Mouse (Mus musculus) neural tube, embryonic 14.5 days (tissue): ENCODE results near the gene Srf. TPM values are rescaled to one million over a fixed set of nuclear protein-coding genes. Genes with fewer than 3 reads are reported as not detected.

ENCODE experiments used
- ATAC-seq: fragments of 200-750 bp; cut with Nextera tagmentation; 2 replicates; pipeline ENCODE4 v1.8.0; 2017; ENCODE audit warnings: low read depth, mild to moderate bottlenecking, moderate TSS enrichment, moderate library complexity
- H3K27ac ChIP-seq: fragments of 300-500 bp; sonication (generic); 2 replicates; pipeline ENCODE4 v1.5.1; 2014; ENCODE audit warnings: low read depth, mild to moderate bottlenecking, control low read depth, low read length, moderate library complexity, mixed read lengths
- H3K27me3 ChIP-seq: fragments of 300-500 bp; sonication (generic); 2 replicates; pipeline ENCODE4 v1.6.1; 2014; ENCODE audit warnings: low read length; ENCODE audit not compliant: control insufficient read depth, insufficient read depth
- H3K36me3 ChIP-seq: fragments of 300-500 bp; sonication (generic); 2 replicates; pipeline ENCODE4 v1.6.1; 2014; ENCODE audit warnings: low read length, mixed read lengths; ENCODE audit not compliant: control insufficient read depth, insufficient read depth
- H3K4me1 ChIP-seq: fragments of 300-500 bp; sonication (generic); 2 replicates; pipeline ENCODE4 v1.6.1; 2014; ENCODE audit warnings: low read length; ENCODE audit not compliant: control insufficient read depth, insufficient read depth
- H3K4me2 ChIP-seq: fragments of 300-500 bp; sonication (generic); 2 replicates; pipeline ENCODE4 v1.6.1; 2014; ENCODE audit warnings: mild to moderate bottlenecking, low read depth, low read length, control low read depth
- H3K4me3 ChIP-seq: fragments of 300-500 bp; sonication (generic); 2 replicates; pipeline ENCODE4 v1.5.1; 2014; ENCODE audit warnings: low read depth, low read length, control low read depth, mixed read lengths
- H3K9ac ChIP-seq: fragments of 300-500 bp; sonication (generic); replicated peaks from 2 replicates; pipeline ENCODE4 v1.6.1; 2014; ENCODE audit warnings: low read depth, mild to moderate bottlenecking, control low read depth, low read length, mixed read lengths
- H3K9me3 ChIP-seq: fragments of 300-500 bp; sonication (generic); 2 replicates; pipeline ENCODE4 v1.6.1; 2016; ENCODE audit warnings: low read length; ENCODE audit not compliant: control insufficient read depth
- WGBS: fragments of 180-500 bp; shearing (Covaris S2); extraction: QIAGEN DNeasy Blood & Tissue Kit; methylation state at CpG from one replicate; pipeline ENCODE4 v1.1.7; 2014; 5-methylcytosine and 5-hydroxymethylcytosine counted together
- polyA plus RNA-seq: library from polyadenylated mRNA; unstranded; fragments of >200 nt; fragmentation: Nextera tagmentation; extraction: Ambion mirVana; gene quantifications from 2 replicates; pipeline ENCODE4 v1.2.1, GENCODE M21; 2014

The Srf gene
- polyA plus RNA-seq, 1 experiment from 2014 or later: 5.4 TPM

DNA sequence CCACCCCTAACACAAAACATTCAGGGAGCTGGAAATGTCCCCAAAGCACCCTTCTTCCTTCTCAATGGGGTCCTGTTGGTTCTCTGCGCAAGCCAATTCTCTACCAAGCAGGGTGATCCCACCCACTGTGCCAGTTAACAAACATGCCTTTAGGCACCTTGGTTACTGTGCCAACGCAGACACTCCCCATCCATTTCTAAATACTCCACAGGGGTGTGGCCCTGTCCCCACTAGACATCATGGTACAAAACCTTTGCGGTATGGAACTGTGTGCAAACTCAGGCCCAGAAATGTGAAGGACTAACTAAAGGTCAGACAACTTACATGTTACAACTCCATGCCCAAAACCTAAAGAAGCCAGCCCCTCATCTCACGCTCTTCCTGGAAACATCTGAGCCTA lies 37.1 kb upstream of the Srf start:
- 82% methylated on average over 4 of the region's 4 CpGs for WGBS
- no peak overlapping the region for H3K4me3 ChIP-seq
- no peak overlapping the region for H3K27ac ChIP-seq
- no peaks in the 10 kb centered on the region for H3K4me1 ChIP-seq
- ATAC-seq: no peak
- no peaks in the 10 kb centered on the region for H3K9me3 ChIP-seq
- no peak overlapping the region for H3K9ac ChIP-seq
- no peak overlapping the region for H3K4me2 ChIP-seq
- H3K36me3 ChIP-seq: peaks cover 21% of the 10 kb centered on the region; the same call in 1 of the 2 replicates
- no peaks in the 10 kb centered on the region for H3K27me3 ChIP-seq

DNA sequence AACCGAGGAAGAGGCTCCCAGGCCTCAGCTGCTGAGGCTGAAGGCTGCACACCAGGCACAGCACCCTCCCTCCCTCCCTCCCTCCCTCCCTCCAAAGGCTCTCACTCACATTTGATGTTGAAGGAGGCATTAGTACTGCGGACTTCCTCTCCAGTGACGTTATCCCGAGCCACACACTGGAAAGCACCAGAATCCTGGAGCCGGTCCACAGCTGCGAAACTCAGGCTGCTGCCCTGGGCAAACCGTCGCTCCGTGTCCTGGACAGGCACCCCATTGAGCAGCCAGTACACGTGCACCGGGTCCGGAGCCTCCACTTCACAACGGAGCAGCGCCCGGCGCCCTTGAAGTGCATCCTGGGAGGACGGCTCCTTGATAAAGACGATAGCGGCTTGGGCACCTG lies 35.4 kb upstream of the Srf start:
- ATAC-seq: no peak
- no peak overlapping the region for H3K9ac ChIP-seq
- no peak overlapping the region for H3K27ac ChIP-seq
- no peaks in the 10 kb centered on the region for H3K27me3 ChIP-seq
- H3K4me2 ChIP-seq: no peak overlapping the region
- peaks cover 33% of the 10 kb centered on the region for H3K36me3 ChIP-seq
- no peaks in the 10 kb centered on the region for H3K4me1 ChIP-seq
- 83% methylated on average over 19 of the region's 19 CpGs for WGBS
- no peaks in the 10 kb centered on the region for H3K9me3 ChIP-seq
- no peak overlapping the region for H3K4me3 ChIP-seq

DNA sequence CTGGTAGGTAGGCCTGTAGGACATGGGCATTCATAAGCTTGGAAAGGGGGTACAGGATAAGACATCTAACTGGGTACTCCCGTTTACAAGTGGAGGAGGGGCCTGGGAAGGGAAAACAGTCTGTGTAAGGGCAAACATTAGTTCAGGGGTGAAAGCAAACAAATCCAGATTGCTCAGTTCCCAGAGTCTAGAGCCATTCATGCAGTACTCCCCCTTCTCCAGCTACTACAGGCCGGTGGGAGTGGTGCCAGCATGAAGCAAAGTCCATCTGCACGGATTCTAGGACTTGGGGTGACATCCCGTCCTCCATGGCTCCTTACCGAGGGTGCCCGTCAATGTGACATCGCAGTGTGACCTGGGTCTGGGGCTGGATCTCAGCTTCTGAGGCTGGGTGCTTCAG lies 34.5 kb upstream of the Srf start:
- H3K27me3 ChIP-seq: no peaks in the 10 kb centered on the region
- no peaks in the 10 kb centered on the region for H3K4me1 ChIP-seq
- no peak overlapping the region for H3K27ac ChIP-seq
- H3K9ac ChIP-seq: no peak overlapping the region
- 94% methylated on average over 7 of the region's 7 CpGs for WGBS
- peaks cover 41% of the 10 kb centered on the region for H3K36me3 ChIP-seq
- H3K4me2 ChIP-seq: no peak overlapping the region
- H3K9me3 ChIP-seq: no peaks in the 10 kb centered on the region
- ATAC-seq: no peak
- no peak overlapping the region for H3K4me3 ChIP-seq

DNA sequence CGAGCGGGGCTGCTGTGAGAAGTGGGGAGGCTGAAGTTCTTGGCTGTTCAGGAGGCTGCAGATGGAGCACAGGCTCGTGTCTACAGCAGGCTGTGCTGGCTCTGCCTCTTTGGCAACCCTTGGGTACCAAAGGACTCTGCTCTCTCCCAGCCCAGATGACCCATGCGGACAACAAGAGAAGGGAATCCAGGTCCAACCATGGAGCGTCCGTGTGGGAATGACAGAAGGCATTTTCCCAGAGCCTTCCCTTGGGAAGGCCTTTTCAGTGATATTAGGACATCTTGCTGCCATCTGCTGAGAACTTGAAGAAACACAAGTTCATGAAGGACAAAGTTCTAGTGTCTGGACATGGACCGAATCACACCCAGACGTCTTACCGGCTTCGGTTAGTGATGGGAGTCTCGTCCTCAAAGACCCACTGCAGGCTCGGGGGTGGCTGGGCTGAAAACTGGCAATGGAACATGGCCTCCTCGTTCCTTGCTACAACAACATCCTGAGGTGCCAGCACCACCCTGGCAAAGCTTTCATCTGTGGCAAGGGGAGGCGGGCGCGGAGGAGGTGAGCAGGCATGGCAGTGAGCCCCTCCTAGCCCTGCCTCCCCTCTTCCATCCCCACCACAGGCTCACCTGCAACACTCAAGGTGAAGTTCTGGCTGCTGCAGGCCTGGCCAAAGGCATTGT lies 33.8 kb upstream of the Srf start:
- Histone ChIP-seq H3K27ac (no peak overlapping the region), H3K36me3 (peaks cover 45% of the 10 kb centered on the region), H3K4me3 (no peak overlapping the region), H3K4me1 (no peaks in the 10 kb centered on the region), H3K27me3 (no peaks in the 10 kb centered on the region), H3K9me3 (no peaks in the 10 kb centered on the region), H3K9ac (no peak overlapping the region), H3K4me2 (no peak overlapping the region)
- 92% methylated on average over 16 of the region's 16 CpGs for WGBS
- no peak for ATAC-seq

DNA sequence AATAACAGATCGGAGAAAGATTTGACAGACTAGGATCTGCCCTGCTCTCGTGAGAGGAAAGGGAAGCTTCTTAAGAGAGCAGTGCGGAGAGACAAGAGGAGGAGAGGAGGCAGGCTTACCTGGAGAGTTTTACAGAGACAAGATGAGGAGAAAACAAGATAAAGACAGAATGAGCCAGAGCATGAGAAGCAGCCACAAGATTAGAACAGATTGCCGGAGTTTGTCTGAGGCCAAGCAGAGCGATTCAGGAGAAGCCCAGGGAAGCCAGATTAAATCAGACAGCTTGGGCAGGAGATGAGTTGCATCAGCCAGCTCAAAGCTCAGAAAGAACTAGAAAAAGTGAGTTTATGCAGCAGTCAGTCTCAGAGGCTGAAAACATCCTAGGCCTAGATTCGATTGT lies 32.9 kb upstream of the Srf start:
- H3K36me3 ChIP-seq: peaks cover 45% of the 10 kb centered on the region

DNA sequence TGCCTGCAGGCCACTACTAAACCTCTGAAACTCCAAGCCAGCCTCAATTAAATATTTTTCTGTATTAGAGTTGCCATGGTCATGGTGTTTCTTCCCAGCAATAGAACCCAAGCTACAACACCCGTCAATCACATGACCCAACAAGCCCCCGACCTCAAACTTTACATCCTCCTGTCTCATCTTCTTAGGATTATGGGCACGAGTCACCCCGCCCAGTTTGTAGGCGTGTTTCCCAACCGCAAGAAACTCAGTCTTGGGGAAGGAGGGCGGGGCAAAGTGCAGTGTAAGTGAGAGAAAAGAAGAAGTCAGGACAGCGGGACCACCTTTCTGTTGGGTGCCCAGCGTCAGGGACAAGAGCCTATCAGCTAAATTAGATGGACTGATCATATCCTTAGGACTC lies 32.2 kb upstream of the Srf start:
- Histone ChIP-seq H3K36me3 (peaks cover 45% of the 10 kb centered on the region), H3K4me1 (no peaks in the 10 kb centered on the region), H3K9me3 (no peaks in the 10 kb centered on the region), H3K27me3 (no peaks in the 10 kb centered on the region), H3K4me2 (no peak overlapping the region), H3K4me3 (no peak overlapping the region), H3K9ac (no peak overlapping the region), H3K27ac (no peak overlapping the region)
- ATAC-seq: no peak
- 94% methylated on average over 9 of the region's 9 CpGs for WGBS

More for the DNA sequence above, 32.9 kb upstream of the Srf start:
- 97% methylated on average over 6 of the region's 6 CpGs for WGBS
- Histone ChIP-seq H3K27ac (no peak overlapping the region), H3K4me3 (no peak overlapping the region), H3K9me3 (no peaks in the 10 kb centered on the region), H3K4me2 (no peak overlapping the region), H3K27me3 (no peaks in the 10 kb centered on the region), H3K9ac (no peak overlapping the region), H3K4me1 (no peaks in the 10 kb centered on the region)
- no peak for ATAC-seq

DNA sequence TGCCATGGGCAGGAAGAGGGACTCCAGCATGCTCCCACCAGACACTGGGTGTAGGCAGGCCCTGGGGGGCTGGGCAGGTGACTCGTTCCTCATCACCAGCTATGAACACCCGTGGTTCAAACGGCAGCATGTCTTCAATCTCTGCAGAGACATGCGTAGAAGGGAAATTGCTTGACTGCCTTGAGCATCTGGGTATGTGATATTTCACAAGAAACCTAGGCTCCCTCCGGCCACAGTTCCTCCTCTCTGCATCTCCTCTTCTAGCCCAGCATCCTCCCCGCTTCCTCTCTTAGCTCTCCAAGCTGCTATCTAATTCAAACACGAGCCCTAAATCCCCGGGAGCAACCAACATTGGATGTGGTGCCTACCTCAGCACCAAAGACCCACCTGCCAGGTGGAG lies 30.4 kb upstream of the Srf start:
- Histone ChIP-seq H3K4me1 (no peaks in the 10 kb centered on the region), H3K27me3 (no peaks in the 10 kb centered on the region), H3K9ac (no peak overlapping the region), H3K36me3 (peaks cover 59% of the 10 kb centered on the region), H3K4me2 (no peak overlapping the region), H3K9me3 (no peaks in the 10 kb centered on the region), H3K27ac (no peak overlapping the region), H3K4me3 (no peak overlapping the region)
- ATAC-seq: no peak
- WGBS: 93% methylated on average over 8 of the region's 8 CpGs

DNA sequence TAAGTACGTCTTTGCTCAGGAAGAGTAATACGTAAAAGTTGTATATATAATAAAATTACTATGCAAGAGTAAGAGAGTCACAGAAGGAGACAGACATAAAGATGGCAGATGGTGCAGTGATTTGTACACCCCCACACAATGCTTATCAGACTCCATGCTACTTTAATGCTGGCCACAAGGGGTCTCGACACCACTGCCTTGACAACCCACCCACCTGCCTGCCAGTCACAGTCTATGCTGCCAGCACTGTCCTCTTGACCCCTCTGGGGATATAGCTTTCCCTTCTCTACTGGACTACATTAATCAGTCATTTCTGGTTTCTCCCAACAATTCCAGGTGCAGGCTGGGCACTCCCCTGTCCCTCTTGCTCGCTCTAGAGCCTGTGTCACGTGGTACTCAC lies 22.7 kb upstream of the Srf start:
- 78% methylated on average over 5 of the region's 5 CpGs for WGBS
- peaks cover 47% of the 10 kb centered on the region for H3K36me3 ChIP-seq
- no peaks in the 10 kb centered on the region for H3K4me1 ChIP-seq
- no peak overlapping the region for H3K27ac ChIP-seq
- no peak overlapping the region for H3K9ac ChIP-seq
- no peak for ATAC-seq
- H3K4me3 ChIP-seq: no peak overlapping the region
- no peaks in the 10 kb centered on the region for H3K9me3 ChIP-seq
- H3K27me3 ChIP-seq: no peaks in the 10 kb centered on the region
- H3K4me2 ChIP-seq: no peak overlapping the region

DNA sequence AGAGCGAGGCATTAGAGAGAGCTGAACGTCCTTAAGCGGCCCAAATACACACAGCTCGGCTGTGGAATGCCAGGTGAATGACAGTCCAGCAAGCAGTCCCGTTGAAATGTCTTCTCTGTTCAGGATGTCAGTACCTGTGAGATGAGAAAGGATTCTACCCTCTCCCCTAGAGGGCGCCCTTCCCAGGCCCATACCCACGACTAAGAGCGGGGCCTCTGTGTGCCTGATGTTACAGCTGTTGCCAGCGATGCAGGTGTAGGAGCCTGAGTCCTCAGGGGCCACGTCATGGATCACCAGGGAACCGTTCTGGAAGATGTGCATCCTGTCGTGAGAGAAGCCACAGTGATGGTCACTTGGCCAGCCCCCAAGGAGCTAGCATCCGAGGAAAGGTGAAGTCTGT lies 20.1 kb upstream of the Srf start:
- peaks cover 37% of the 10 kb centered on the region for H3K36me3 ChIP-seq
- 92% methylated on average over 13 of the region's 13 CpGs for WGBS
- no peak for ATAC-seq
- H3K4me2 ChIP-seq: no peak overlapping the region
- no peak overlapping the region for H3K4me3 ChIP-seq
- H3K27ac ChIP-seq: no peak overlapping the region
- no peak overlapping the region for H3K9ac ChIP-seq
- no peaks in the 10 kb centered on the region for H3K27me3 ChIP-seq
- no peaks in the 10 kb centered on the region for H3K4me1 ChIP-seq
- H3K9me3 ChIP-seq: no peaks in the 10 kb centered on the region
